Mouse (Mus musculus): Measurements from ENCODE around the gene Ccnt2. TPM values are rescaled to one million over a fixed set of nuclear protein-coding genes. Genes with fewer than 3 reads are reported as not detected.

Gene Ccnt2
- polyA plus RNA-seq (2015; fragmentation: Nextera tagmentation; extraction: Ambion mirVana) = 24.7 and 30.1 TPM in 2 replicates

DNA sequence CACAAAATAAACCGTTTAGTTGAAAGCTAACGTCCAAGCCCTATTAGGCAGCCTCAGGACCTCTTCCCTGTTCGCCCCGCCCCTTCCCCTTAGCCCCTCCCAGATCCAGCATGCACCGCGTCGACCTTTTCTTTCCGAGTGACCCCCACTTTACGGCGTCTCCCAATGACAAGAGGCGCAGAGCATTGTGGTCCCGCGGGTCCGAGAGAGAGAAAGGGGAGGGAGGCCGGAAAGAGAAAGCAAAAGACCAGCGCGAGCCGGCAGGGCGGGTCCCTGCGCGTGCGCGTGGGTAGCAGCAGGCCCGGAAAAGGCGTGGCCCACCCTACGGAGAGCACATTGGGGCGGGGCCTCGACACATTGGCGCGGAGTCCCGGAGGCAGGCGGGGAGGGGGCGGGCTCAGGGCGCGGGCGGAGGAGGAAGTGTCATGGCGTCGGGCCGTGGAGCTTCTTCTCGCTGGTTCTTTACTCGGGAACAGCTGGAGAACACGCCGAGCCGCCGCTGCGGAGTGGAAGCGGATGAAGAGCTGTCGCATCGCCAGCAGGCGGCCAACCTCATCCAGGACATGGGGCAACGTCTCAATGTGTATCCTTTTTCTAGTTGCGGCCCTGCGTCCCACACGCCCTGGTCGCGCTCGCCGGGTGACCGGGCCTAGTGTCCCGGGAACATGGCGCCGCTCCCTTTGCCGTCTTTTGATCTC lies at the start of gene Ccnt2:
Gene Ccnt2 (plus strand): TSS at position 362 of the 698 bp plus-strand sequence.
- Histone ChIP-seq H3K4me2 (replicated peaks; ENCODE audit: low read depth) (peak within 1 kb of the TSS; percentile 68), H3K4me3 (ENCODE audit: low read depth, low read length) (peak within 1 kb of the TSS; percentile 90), H3K27me3 (ENCODE audit: control insufficient read depth, insufficient read depth, low read length) (no peaks in the 10 kb centered on the region), H3K36me3 (ENCODE audit: control insufficient read depth, insufficient read depth, low read length) (no peaks in the 10 kb centered on the region), H3K9me3 (ENCODE audit: control insufficient read depth, low read length) (no peaks in the 10 kb centered on the region), H3K27ac (replicated peaks) (peak within 1 kb of the TSS; percentile 98), H3K9ac (ENCODE audit: low read length) (peak within 1 kb of the TSS; percentile 94), H3K4me1 (replicated peaks; ENCODE audit: control insufficient read depth, insufficient read depth) (0 out of 2 replicates have a peak, but pooled peaks cover 2% of the 10 kb centered on the region)
- DNase-seq (ENCODE audit: low spot score) = peak; percentile 100
- ATAC-seq (ENCODE audit: low FRiP score, low TSS enrichment) = peak; percentile 99
- no peak for TF ChIP-seq EP300 (optimal IDR thresholded peaks at IDR 0.05)
- TF ChIP-seq CTCF (IDR thresholded peaks at IDR 0.05; ENCODE audit: low read depth) = peak; percentile 52
- WGBS = under 1% methylated on average over 57 of the region's 63 CpGs

DNA sequence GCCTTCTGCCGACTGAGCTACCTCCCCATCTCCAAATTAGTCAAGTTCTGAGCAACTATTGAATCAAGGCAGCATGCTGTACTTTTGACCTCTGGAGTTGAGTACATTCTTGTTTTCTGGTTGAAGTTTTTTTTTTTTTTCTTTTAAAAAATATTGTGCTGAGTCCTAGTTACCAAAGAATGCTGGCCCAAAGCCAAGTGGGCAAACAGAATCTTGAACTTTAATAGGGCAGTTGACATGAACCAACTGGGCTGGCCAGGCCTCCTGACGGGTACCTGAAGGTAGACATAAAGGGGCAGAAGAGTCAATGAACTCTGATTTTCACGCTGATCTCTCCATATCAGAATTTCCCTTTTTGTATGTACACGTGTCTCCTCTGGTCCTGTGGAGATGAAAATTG lies 44.9 kb upstream of the Ccnt2 start, which contains the start of gene Acmsd:
Gene Acmsd (plus strand): TSS at position 318 of the 400 bp plus-strand sequence.
- 76% methylated on average over 4 of the region's 4 CpGs for WGBS
- Histone ChIP-seq H3K9me3 (ENCODE audit: control insufficient read depth, low read length) (no peaks in the 10 kb centered on the region), H3K4me2 (replicated peaks; ENCODE audit: low read depth) (no peak within 1 kb of the TSS), H3K27ac (replicated peaks) (no peak within 1 kb of the TSS), H3K36me3 (ENCODE audit: control insufficient read depth, insufficient read depth, low read length) (no peaks in the 10 kb centered on the region), H3K4me3 (ENCODE audit: low read depth, low read length) (no peak within 1 kb of the TSS), H3K4me1 (replicated peaks; ENCODE audit: control insufficient read depth, insufficient read depth) (no peaks in the 10 kb centered on the region), H3K9ac (ENCODE audit: low read length) (no peak within 1 kb of the TSS), H3K27me3 (ENCODE audit: control insufficient read depth, insufficient read depth, low read length) (no peaks in the 10 kb centered on the region)
- ATAC-seq (ENCODE audit: low FRiP score, low TSS enrichment) = no peak
- TF ChIP-seq EP300 (optimal IDR thresholded peaks at IDR 0.05) (no peak), CTCF (IDR thresholded peaks at IDR 0.05; ENCODE audit: low read depth) (no peak)
- no peak for DNase-seq (ENCODE audit: low spot score)

DNA sequence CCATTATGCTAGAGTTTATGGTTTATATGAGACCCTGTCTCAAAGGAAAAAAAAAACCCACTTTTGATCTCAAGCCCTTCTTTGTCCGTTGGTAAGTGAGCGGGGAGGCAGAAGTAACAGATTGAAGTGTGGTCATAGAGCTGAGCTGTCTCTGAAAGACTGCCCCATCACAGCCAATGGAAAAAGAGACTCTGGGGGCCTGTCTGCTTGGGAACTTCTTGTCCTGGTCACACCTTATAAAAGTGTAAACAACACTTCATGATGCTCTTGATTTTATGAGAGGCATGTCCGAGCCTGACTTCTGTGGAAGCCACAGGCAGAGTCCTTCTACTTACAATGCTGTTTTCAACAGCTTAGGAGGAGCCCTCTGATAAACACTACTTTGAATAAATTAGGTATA lies 42.9 kb upstream of the Ccnt2 start:
- DNase-seq (ENCODE audit: low spot score) (no peak), ATAC-seq (ENCODE audit: low FRiP score, low TSS enrichment) (no peak)
- H3K27me3 ChIP-seq (ENCODE audit: control insufficient read depth, insufficient read depth, low read length) = no peaks in the 10 kb centered on the region
- H3K4me3 ChIP-seq (ENCODE audit: low read depth, low read length) = no peak overlapping the region
- H3K36me3 ChIP-seq (ENCODE audit: control insufficient read depth, insufficient read depth, low read length) = no peaks in the 10 kb centered on the region
- 54% methylated on average over 3 of the region's 3 CpGs for WGBS
- TF ChIP-seq CTCF (IDR thresholded peaks at IDR 0.05; ENCODE audit: low read depth) (no peak), EP300 (optimal IDR thresholded peaks at IDR 0.05) (no peak)
- no peak overlapping the region for H3K9ac ChIP-seq (ENCODE audit: low read length)
- no peak overlapping the region for H3K27ac ChIP-seq (replicated peaks)
- no peaks in the 10 kb centered on the region for H3K9me3 ChIP-seq (ENCODE audit: control insufficient read depth, low read length)
- H3K4me1 ChIP-seq (replicated peaks; ENCODE audit: control insufficient read depth, insufficient read depth) = no peaks in the 10 kb centered on the region
- H3K4me2 ChIP-seq (replicated peaks; ENCODE audit: low read depth) = no peak overlapping the region

DNA sequence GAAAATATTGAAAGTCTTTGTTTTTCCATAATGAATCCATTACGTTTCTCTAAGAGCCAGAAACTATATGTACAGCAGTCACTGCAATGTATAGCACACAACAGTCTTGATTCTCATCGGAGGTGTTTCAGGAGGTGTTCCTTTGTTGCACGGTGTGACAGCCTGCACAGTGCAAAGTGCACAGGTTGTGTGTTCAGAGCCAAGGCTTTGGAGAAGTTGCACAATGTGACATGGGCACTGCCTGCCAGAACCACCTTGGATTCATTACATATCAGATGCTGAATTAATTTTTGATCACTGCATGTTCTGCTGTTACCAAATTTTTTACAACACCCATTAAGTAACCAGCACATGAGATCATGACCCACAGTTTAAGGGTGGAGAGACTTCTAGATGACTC lies 41.5 kb upstream of the Ccnt2 start:
- DNase-seq (ENCODE audit: low spot score) (no peak), ATAC-seq (ENCODE audit: low FRiP score, low TSS enrichment) (no peak)
- WGBS = 82% methylated on average over 3 of the region's 3 CpGs

DNA sequence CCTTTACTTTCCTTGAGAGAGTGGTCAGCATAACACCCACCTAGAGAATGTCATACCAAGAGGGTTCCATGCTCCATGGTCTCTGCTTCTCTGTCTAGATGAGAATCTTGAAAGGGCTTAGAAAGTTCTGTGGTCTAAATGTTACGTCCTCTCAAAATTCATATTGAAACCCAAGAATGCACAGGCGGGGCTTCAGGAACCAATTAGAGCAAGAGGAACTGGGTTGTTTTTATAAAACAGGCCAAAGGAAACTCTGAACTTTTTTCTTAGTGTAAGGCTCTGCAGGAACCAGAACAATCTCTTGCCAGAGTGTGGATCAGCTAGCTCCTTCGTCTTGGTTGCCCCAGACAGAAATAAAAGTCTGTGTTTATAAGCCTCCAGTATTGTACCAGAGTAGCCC lies 41.1 kb upstream of the Ccnt2 start:
- WGBS = 55% methylated on average over 3 of the region's 3 CpGs
- H3K4me1 ChIP-seq (replicated peaks; ENCODE audit: control insufficient read depth, insufficient read depth) = no peaks in the 10 kb centered on the region

More for the DNA sequence above, 41.5 kb upstream of the Ccnt2 start:
- no peak overlapping the region for H3K9ac ChIP-seq (ENCODE audit: low read length)
- H3K9me3 ChIP-seq (ENCODE audit: control insufficient read depth, low read length) = no peaks in the 10 kb centered on the region
- H3K27me3 ChIP-seq (ENCODE audit: control insufficient read depth, insufficient read depth, low read length) = no peaks in the 10 kb centered on the region
- H3K27ac ChIP-seq (replicated peaks) = no peak overlapping the region
- H3K4me1 ChIP-seq (replicated peaks; ENCODE audit: control insufficient read depth, insufficient read depth) = no peaks in the 10 kb centered on the region
- H3K4me2 ChIP-seq (replicated peaks; ENCODE audit: low read depth) = no peak overlapping the region
- no peaks in the 10 kb centered on the region for H3K36me3 ChIP-seq (ENCODE audit: control insufficient read depth, insufficient read depth, low read length)
- H3K4me3 ChIP-seq (ENCODE audit: low read depth, low read length) = no peak overlapping the region
- no peak for TF ChIP-seq CTCF (IDR thresholded peaks at IDR 0.05; ENCODE audit: low read depth)
- TF ChIP-seq EP300 (optimal IDR thresholded peaks at IDR 0.05) = no peak

DNA sequence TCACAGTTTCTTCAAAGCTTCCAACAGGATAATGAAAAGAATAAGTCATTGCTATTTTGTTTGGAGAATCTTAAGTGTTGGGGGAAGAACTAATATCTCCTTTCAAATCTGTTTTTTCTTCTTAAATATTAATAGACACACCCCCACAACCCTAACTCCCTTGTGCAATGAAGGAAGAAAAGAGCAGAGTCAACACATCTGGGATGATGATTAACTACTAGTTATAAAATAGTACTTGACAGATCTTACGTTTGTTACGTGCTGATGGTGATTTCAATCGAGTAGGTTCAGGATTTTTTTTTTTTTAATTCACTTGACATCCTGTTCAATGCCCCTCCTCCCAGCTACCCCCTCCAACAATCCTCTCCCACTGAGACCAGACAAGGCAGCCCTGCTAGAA lies 38.6 kb upstream of the Ccnt2 start:
- TF ChIP-seq CTCF (IDR thresholded peaks at IDR 0.05; ENCODE audit: low read depth) (no peak), EP300 (optimal IDR thresholded peaks at IDR 0.05) (no peak)
- WGBS = 38% methylated on average over 3 of the region's 3 CpGs
- no peaks in the 10 kb centered on the region for H3K9me3 ChIP-seq (ENCODE audit: control insufficient read depth, low read length)
- no peaks in the 10 kb centered on the region for H3K36me3 ChIP-seq (ENCODE audit: control insufficient read depth, insufficient read depth, low read length)
- no peak overlapping the region for H3K4me3 ChIP-seq (ENCODE audit: low read depth, low read length)
- H3K9ac ChIP-seq (ENCODE audit: low read length) = no peak overlapping the region
- H3K27me3 ChIP-seq (ENCODE audit: control insufficient read depth, insufficient read depth, low read length) = no peaks in the 10 kb centered on the region
- H3K4me1 ChIP-seq (replicated peaks; ENCODE audit: control insufficient read depth, insufficient read depth) = no peaks in the 10 kb centered on the region
- no peak overlapping the region for H3K4me2 ChIP-seq (replicated peaks; ENCODE audit: low read depth)
- H3K27ac ChIP-seq (replicated peaks) = no peak overlapping the region
- no peak for DNase-seq (ENCODE audit: low spot score)
- no peak for ATAC-seq (ENCODE audit: low FRiP score, low TSS enrichment)

More for the DNA sequence above, 41.1 kb upstream of the Ccnt2 start:
- Histone ChIP-seq H3K36me3 (ENCODE audit: control insufficient read depth, insufficient read depth, low read length) (no peaks in the 10 kb centered on the region), H3K4me2 (replicated peaks; ENCODE audit: low read depth) (no peak overlapping the region), H3K4me3 (ENCODE audit: low read depth, low read length) (no peak overlapping the region), H3K27me3 (ENCODE audit: control insufficient read depth, insufficient read depth, low read length) (no peaks in the 10 kb centered on the region), H3K9me3 (ENCODE audit: control insufficient read depth, low read length) (no peaks in the 10 kb centered on the region), H3K27ac (replicated peaks) (no peak overlapping the region), H3K9ac (ENCODE audit: low read length) (no peak overlapping the region)
- no peak for DNase-seq (ENCODE audit: low spot score)
- no peak for ATAC-seq (ENCODE audit: low FRiP score, low TSS enrichment)
- TF ChIP-seq EP300 (optimal IDR thresholded peaks at IDR 0.05) (no peak), CTCF (IDR thresholded peaks at IDR 0.05; ENCODE audit: low read depth) (no peak)
